Mouse (Mus musculus) neural tube, embryonic 10.5 days (tissue): Measurements from ENCODE around the gene Esp24.
"Not testable (repeated sequence)": the region's sequence is repeated elsewhere in the genome, so short reads cannot be mapped to it uniquely, and the experiment has no call there.

Source experiments
- DNase-seq: peaks from one replicate; pipeline ENCODE4 v3.0.0-alpha.2; 2017; ENCODE audit warnings: low spot score; ENCODE audit errors: extremely low spot score

Esp24 gene

DNA sequence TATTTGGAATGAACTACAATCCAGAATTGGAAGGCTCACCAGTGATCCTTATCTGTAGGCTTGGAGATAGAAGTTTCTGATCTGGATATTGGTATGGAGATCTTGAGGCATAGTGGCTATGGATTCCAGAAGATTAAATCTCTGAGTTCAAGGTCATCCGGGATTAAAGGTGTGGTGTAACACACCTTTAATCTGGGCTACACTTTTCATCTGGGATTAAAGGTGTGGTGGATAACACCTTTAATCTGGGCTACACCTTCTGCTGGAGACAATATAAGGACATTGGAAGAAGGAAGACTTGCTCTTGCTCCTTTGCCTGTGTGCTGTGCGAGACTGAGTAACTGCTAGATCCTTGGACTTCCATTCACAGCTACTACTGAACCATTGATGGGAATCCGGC lies at the start of gene Esp24:
Gene Esp24 (plus strand): TSS at position 301 of the 400 bp plus-strand sequence.
- not testable (repeated sequence) for DNase-seq

DNA sequence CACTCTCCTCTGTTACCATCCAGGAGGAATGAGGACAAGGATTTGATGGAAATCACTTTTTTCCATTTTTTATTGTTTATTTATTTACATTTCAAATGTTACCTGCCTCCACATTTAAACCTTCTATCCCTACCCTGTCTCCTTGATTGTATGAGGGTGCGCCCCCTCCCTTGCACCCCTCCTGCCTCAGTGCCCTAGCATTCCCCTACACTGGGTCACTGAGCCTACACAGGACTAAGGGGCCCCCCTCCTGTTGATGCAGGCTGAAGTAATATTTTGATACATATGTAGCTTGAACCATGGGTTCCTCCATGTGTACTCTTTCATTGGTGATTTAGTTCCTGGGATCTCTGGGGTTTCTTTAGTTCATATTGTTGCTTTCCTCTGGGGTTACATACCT lies 26.6 kb upstream of the Esp24 start:
- DNase-seq, result no peak

DNA sequence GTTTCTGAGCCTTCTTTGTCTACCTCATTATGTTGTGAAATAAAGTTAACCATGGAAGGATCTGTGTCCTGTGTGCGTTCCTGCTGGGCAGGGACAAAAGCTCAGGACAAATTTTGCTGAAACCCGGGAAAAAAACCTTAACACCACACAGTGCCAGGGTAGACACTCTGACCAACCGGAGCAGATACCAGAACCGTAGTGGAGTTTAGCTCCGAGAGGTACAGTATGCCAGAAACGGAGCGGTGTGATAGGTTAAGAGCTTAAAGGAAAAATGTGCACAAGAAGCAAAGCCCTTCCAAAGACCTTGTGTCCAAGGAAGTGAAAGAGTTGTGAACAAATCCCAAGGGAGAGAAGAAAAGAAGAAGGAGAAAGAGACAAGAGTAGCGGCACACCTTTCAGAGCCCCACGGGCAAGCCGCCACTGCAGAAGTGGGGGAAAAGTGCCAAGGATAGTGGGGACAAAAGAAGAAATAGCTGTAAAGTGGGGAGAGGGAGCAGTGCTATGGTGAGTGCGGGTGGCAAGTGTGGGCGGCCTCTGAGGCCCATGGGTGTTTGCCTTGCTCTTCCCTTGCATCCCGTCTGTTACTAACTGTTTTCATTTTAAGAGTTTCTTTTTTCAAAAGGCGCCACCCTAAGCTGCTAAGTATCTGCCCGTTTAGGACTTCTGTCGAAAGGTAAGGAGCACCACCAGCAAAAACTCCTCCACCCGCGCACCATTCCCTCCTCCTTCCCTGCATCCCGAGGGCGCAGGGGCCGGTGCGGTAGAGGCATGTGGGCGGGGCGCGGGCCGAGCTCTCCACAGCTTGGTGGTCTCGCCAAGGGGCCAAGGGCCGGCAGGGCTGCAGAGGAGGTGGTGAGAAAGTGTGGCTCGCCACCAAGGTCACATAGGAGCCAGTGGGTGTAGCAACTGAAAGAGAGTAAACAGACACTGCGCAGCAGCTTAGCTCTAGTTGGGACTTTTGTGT lies 25.5 kb upstream of the Esp24 start:
- no peak for DNase-seq

DNA sequence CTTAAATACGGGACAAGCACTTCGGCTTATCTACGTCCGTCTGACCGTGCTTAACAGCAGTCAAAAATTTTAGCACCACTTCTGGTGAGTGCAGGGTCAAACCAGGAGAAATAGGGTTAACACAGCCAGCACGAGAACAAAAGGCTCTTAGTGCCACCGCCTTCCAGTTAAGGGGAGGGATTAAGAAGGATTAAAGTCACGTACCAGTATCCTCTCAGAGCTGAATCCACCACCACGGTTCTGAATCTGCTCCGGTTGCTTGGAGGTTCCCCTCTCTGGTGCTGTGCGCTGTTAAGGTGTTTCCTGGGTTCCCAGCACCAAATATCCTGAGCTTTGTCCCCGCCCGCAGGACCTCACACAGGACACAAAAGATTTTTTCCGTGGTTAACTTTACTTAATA lies 19.3 kb upstream of the Esp24 start:
- DNase-seq, result no peak

DNA sequence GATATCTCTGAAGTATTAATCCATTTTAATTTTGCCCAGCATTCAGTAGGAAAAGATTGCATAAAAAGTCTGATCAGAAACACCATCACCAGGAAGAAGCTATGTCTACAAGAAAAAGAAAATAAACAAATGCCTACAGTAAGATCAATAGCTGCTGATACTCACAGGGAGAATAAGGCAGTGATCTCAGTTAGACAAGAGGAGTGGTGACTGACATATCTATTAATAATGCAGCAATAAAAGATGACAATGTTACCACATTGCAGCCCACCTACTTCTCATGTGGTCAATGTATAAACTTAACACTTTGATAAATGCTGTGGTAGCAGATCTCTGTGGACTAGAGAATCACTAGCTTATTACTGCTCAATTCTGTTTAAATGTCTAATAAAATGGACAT lies 6.7 kb downstream of the Esp24 start, which contains the start of gene Gm21903:
Gene Gm21903 (minus strand): TSS at position 101 of the 400 bp plus-strand sequence.
- no peak for DNase-seq

DNA sequence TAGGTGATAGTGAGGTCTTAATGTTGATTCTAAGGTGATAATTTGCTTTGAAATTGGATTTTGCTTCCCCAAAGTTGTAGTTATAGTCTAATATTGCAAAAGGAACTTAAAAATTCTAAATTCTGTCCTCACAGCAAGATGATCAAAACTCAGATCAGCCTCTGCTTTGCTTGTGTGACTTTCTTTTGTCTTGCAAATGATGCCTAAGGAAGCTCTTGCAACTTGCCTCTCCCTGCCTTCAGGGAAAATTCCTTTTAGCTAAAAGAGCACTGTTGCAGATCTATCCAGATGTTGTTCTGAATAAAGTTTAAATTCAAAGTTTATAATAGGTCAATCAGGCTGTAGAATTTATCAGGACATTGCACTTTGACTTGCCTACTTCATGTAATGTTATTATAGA lies 27.1 kb downstream of the Esp24 start:
- DNase-seq, result no peak

DNA sequence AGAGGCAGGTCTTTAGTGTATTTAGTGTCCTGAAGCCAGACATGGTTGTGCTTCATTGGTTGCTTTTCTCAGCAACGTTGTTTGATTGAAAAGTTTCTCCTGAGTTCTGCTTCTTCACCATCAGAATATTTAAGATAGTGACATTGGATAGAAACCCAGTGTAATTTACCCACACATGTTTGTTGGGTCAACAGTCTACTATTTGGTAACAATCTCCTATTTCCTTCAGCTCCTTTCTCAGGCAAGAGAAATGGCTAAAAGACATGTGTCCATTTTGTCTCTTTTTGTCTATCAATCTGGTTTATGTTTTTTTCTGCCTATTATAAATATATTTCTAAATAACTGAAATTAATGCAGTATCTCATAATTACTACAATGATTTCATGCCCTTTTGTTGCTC lies 40.4 kb downstream of the Esp24 start, which contains the start of gene Esp23:
Gene Esp23 (minus strand): TSS at position 101 of the 400 bp plus-strand sequence.
- no peak for DNase-seq
